Mouse (Mus musculus) layer of hippocampus, adult 11-12 months (tissue): ENCODE data around the gene Gm9903.

Source experiments
- DNase-seq: peaks from one replicate; pipeline ENCODE4 v3.0.0; 2022; ENCODE audit warnings: low spot score

The Gm9903 gene

DNA sequence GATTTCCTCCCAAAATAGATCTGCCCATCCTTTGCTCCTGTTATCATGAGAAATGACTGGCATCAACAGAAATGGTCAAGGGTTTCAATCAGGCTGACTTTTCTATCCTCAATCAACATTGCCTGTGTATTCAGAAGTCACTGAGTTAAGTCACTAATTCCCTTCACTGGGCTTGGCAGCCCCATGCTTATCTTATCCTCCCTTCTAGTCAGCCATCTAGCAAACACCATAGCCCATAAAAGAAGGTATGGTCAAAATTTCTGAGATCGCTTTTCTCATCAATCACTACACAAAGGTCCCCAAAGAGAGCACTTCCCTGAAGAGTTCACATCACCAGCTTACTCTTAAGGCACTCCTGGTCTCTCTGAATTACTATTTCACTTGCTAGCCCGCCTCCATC is 21.3 kb downstream of the Gm9903 start:
- no peak for DNase-seq

DNA sequence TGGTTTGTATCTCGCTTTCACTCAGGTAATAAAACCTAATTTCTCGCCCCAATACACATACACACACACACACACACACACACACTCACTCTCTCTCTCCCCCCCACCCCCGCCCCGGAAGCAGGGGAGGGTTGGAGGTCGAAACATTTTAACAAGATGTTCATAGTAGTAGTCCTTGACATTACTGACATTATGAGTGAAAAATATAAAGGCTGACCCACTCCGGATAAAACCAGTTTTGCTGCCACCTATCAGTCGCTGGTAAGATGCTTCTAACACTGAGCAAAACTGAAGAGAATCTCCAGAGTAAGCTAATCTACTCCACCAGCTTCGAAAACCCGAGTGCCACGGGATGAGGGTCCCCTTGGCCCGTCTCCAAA is 21.8 kb downstream of the Gm9903 start:
- no peak for DNase-seq

DNA sequence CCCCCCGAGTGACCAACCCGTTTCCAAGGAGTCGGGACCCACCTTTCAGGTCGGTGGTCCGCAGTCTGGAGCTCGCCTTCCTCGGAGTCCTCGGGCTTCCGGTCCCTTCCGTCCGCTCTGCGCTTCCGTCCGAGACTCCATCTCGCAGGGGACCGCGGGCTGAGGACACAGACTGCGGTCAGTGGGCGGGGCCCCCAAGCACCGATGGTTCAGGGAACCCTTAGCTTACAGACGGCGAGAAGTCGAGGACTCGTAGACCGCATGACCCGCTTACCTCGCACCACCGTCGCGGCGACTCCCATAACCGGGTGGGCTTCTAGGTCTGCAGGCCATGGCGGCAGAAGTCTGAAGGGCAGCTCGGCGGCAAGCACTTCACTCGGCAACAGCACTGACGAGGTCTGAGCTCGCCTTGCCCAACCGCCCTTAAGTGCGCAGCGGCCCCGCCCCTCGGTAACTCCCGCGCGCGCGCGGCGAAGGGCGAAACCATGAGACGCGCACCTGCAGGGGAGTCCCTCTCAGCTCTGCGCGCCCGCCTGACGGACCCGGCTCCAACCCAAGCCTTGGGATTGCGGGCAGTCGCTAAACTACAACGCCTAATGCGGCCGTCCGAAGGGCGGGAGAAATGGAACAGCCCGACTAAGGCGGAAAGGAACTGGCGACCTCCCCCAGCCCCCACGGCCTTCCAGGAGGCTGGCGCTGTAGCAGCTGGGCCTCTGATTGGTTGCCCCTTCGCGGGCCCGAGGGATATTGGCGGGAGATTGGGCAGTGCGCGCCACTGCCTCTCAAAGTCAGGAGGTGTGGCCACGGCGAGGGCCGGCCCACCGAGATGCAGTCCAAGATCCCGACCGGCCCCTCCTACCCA is 22.4 kb downstream of the Gm9903 start, which contains the start of gene Slbp:
Gene Slbp, minus strand, starts transcription at position 654 of the 862 bp plus-strand sequence.
- peak; percentile 96 for DNase-seq

DNA sequence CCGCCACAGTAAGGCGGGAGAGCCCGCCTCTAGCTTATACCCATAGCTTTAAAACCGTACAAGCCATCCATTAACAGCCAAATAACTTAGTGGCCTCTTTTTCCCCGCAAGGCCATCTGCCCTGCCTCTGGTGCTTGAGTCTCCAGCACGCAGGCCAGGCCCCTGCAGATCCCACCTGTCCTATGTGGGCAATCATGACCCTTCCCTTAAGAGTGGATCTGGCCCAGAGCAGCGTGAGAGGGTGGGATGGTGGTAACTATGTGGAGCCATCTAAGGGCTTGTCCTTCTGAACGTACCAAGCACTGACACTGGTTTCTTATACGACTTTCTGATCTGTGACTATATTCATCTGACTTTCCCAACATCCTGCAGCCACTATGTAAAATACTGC is 23.1 kb downstream of the Gm9903 start:
- no peak for DNase-seq

DNA sequence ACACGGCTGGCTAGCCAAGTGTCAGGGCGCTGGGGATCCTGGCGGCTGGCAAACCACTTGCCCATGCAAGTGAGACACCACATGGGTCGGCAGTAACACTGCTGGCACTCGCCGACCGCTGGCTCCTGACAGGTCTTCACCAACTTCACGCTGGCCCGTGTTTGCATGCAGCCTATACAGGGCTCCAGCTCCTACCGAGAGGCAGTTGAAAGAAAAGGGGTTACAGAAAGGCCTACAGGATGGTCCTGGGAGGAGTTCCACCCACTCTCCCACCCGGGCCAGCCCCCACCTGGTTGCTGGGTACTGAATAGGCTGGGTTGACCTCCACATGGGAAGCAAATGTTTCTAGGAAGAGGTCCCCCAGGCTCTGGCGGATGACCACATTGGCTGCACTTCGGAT is 24.7 kb downstream of the Gm9903 start:
- DNase-seq, result peak; percentile 6

DNA sequence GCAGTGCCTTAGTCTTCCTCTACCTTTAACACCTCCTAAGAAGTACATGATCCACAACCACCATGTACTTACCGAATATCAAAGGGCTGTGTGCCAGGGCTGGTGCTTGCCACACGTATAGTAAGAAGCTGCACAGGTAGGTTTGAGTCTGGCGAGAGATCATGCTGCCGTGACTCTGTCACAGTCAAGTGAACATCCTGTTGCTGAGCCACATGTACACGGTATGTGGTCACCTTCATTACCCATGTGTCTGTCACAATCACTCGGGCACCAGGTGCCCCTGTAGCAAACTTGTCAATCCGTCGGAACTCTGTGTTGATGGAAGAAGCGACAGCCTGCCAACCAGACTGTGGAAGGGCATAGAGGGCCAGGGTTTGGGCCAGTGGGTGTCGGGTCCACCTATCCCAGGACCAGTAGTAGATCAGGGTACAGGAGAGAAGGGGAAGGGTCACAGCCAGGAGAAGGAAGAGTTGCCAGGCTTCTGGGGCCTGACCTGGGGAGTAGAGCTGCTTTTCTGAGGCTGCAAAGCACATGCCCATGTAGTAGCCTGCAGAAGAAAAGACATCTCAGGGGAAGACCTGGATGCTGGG is 25.6 kb downstream of the Gm9903 start:
- peak; percentile 9 for DNase-seq

DNA sequence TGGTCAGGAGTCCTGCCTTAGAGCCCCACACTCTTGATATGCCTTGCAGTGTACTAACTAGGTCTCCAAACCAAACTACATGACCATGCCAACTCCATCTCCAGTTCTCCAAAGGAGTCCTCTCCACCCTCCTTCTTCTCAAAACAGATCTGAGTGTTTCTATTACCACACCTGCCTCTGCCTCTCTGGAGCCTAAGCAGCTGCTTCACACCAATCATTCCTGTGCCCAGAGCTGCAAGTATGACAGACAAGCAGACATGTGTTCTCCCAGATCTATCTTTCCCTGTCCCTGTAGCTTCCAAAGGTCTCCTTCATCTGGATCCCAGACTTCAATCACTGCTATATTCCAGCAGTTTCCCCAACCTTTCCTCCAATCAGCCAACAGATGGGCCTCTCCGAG is 27.0 kb downstream of the Gm9903 start:
- no peak for DNase-seq

DNA sequence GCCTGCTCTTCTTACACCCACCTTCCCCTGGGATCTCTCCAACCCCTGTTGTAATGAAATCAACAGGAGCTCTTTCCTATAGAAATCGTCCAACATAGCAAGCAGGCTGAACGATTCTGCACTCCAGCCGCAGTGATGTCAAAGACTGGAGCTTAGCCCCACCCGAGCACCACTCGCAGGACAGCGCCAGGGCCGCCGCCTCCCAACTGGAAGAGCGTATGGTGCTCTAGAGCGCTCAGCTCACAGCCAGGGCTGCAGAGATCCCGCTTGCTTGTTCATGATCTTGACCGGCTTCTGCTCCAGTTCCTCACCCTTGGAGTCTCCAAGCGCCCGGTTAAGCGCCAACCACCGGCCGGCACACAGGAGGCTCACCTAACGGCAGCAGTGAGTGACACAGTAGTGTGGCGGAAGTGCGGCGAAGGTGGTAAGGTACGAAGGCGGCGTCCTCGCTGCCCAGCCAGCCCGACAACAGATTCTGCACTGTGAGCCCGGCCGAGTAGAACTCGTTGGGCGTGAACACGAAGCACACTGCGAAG is 27.6 kb downstream of the Gm9903 start:
- no peak for DNase-seq

DNA sequence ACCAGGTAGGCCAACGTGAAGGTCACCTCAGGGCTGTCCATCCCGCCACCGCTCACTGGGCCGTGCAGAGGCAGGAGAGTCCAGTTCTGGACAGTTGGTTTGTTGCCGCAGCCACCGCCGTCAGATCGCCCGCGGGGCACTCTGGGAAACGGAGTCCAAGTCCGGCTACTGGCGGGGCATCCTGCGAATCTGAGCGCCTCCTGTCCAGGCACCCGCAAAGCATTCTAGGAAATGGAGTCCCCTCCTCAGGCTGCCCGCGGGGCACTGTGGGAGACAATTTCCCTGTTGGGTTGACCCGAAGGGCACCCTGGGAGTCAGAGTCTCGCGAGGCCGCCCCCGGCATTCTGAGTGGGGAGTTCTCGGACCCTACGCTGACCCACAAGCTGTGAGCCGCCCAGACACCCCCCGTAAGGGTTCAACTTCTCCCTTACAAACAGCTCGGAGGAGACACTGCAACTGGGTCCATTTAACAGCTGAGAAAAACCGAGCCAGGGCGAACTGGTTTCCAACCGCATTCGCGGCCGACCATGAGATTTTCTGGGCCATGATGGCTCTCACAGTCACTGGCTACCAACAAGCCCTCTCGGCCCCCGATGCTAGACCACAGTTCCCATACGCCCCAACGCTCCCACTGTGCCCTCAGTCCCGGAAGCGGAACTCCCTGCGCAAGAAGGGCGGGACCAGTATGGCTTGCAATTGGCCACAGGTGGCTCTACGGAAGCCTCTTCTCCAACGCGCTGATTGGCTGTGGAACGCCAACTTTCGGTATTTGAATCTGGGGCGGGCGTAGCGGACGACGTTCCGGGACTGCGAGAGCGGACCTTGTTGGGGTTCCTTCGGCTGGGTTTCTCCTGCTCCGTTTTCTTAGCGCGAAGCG is 28.3 kb downstream of the Gm9903 start, which contains the start of the genes Tacc3 and Tmem129:
Gene Tacc3, plus strand, starts transcription at position 342 of the 877 bp plus-strand sequence.
Gene Tmem129, minus strand, starts transcription at position 630 of the 877 bp plus-strand sequence.
- DNase-seq, result peak; percentile 98

DNA sequence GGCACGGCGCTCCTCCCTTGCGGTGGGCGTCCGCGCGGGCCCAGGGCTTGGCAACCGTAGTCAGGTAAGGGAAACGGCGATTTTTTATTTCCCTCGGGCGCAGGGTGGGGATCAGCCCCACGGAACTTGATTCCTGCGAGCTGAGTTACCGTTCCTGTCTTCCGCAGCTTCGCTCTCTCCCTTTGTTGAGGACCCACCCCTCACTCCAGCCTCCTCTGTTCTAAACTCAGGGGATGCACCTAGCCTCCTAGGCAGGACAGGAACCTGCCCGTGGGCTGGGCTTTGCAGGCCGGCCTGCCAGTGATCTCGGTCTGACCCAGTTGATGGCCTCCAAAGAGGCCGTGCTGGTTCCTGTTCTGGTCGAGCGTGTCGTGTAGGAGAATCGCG is 28.9 kb downstream of the Gm9903 start:
- DNase-seq, result no peak

DNA sequence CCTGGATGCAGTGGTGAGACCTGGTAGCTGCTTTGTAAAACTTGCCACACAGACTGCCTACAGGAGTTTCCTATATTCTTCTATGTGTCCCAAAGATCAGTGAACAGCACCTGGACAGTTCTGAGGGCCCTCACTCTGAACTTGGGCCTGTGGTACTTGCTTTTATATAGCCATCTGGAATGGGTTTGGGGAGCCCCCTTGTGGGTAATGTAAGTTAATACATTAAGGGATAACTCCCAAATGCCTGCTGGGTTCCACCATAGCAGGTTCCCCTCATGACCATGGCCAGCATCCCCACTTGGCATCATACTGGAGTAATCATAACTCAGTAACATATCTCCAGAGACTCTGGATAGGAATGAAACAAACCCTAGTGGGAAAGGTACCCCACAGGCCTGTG is 38.5 kb downstream of the Gm9903 start:
- no peak for DNase-seq

DNA sequence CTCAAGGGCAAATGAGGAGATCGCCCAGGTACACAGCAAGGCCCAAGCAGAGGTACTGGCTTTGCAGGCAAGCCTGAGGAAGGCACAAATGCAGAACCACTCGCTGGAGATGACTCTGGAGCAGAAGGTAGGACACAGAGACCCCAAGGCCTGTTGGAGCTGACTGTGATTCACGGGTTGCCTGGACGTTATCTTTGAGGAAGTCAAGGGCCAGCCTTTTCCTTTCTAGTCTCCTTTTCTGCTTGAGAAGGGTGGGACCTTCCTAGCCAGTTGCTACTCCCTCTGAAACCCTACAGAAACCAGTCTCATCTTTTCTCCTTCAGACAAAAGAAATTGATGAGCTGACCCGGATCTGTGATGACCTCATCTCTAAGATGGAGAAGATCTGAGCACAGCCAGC is 41.9 kb downstream of the Gm9903 start:
- DNase-seq, result no peak

DNA sequence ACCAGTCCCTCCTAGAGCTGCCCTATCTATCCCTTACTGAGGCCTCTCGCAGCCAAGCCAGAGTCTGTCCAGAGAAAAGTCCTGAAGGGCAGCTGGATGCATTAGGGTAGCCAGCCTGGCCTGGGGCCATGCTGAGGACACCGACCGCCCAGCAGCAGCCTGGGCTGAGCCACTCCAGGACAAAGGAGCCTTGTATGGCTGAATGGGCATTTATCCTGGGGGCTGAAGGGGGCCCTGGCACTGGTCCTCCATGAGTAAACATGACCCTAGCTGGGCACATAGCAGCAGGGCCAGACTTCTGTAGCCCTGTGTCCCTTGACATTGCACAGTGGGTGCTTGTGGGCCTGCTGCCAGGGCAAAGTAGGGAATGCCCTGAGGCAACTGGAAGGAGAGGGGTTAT is 44.7 kb downstream of the Gm9903 start:
- peak; percentile 76 for DNase-seq

DNA sequence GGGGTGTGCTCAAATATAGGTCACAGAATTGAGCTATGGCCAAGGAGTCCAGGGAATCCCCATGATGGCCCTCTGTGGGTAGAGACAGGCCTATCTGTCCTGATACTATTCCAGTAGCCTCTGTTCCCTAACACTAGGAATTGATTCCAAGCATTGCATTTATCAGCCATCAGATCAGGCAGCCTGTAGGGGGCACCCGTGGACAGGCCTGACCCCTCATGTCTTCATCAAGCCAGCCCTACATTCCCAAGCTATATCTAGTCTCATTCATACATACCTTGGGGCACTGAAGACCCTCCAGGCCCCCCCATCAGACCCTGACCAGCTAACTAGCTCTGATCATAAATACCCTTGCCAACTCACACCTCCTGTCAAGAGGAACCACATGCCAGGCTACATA is 46.2 kb downstream of the Gm9903 start:
- DNase-seq, result peak; percentile 82

DNA sequence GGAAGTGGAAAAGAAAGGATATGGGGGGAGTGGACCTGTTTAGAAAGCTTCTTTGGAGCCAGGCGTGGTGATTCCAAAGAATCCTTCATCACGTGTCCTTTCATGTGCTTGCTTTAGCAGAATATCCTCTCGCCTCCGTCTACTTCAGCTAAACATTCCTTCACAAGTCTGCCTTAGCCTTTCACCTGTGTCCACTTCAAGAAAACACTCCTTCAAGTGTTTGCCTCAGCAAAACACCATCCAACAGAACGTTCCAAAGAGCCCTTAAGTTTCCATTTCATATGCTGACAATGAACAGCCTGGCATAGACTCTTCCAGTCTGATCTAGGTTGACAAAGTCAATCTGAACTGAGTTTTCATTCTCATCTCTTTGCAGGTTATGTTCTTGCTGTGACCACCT is 48.5 kb downstream of the Gm9903 start:
- no peak for DNase-seq

DNA sequence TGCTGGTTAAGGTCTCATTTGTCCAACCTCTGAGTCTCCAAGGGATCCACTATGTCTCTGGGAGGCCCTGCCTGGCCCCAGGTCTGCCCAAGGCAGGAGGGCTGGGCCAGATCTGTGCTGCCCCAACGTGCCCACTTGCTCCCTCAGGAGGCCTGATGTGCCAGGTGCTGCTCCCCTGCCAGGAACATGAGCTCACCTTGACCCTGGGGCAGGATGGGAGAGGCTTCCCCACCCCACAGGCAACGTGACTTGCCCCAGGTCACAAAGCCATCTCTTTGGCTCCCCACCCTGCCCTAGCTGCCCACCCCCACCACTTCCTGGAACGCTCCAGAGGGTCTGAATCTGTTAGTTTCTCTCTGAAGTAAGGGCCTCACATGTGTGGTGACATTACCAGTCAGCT is 51.3 kb downstream of the Gm9903 start:
- DNase-seq, result no peak
